Mouse (Mus musculus) stomach, embryonic 16.5 days (tissue): ENCODE results near the gene Vmn2r45. TPM values are rescaled to one million over a fixed set of nuclear protein-coding genes. Genes with fewer than 3 reads are reported as not detected.
"Not testable (repeated sequence)": the region's sequence is repeated elsewhere in the genome, so short reads cannot be mapped to it uniquely, and the experiment has no call there.

Experiments
- ATAC-seq: fragments of 200-750 bp; cut with Nextera tagmentation; 2 replicates; pipeline ENCODE4 v1.8.0; 2017; ENCODE audit warnings: moderate number of reproducible peaks, moderate TSS enrichment; ENCODE audit not compliant: insufficient read depth, low FRiP score
- H3K27ac ChIP-seq: fragments of 300-500 bp; sonication (generic); 2 replicates; pipeline ENCODE4 v1.5.1; 2014; ENCODE audit warnings: low read length
- H3K27me3 ChIP-seq: fragments of 300-500 bp; sonication (generic); 2 replicates; pipeline ENCODE4 v1.6.1; 2014; ENCODE audit warnings: low read length, control low read depth, mixed read lengths; ENCODE audit not compliant: control insufficient read depth, insufficient read depth
- H3K36me3 ChIP-seq: fragments of 300-500 bp; sonication (generic); 2 replicates; pipeline ENCODE4 v1.6.1; 2014; ENCODE audit warnings: low read length; ENCODE audit not compliant: control insufficient read depth, insufficient read depth
- H3K4me1 ChIP-seq: fragments of 300-500 bp; sonication (generic); 2 replicates; pipeline ENCODE4 v1.6.1; 2014; ENCODE audit warnings: low read length, control low read depth, mixed read lengths; ENCODE audit not compliant: control insufficient read depth, insufficient read depth
- H3K4me2 ChIP-seq: fragments of 300-500 bp; sonication (generic); 2 replicates; pipeline ENCODE4 v1.6.1; 2014; ENCODE audit warnings: low read depth, low read length, mixed read lengths
- H3K4me3 ChIP-seq: fragments of 300-500 bp; sonication (generic); replicated peaks from 2 replicates; pipeline ENCODE4 v1.5.1; 2014; ENCODE audit warnings: mild to moderate bottlenecking, low read length
- H3K9ac ChIP-seq: fragments of 300-500 bp; sonication (generic); 2 replicates; pipeline ENCODE4 v1.6.1; 2014; ENCODE audit warnings: low read length
- H3K9me3 ChIP-seq: fragments of 300-500 bp; sonication (generic); replicated peaks from 2 replicates; pipeline ENCODE4 v1.6.1; 2016; ENCODE audit warnings: low read length, control low read depth; ENCODE audit not compliant: control insufficient read depth
- WGBS: fragments of 180-500 bp; shearing (Covaris S2); extraction: QIAGEN DNeasy Blood & Tissue Kit; methylation state at CpG from one replicate; pipeline ENCODE4 v1.1.7; 2014; 5-methylcytosine and 5-hydroxymethylcytosine counted together
- polyA plus RNA-seq: library from polyadenylated mRNA; unstranded; fragments of >200 nt; fragmentation: Nextera tagmentation; extraction: Ambion mirVana; gene quantifications from 2 replicates; pipeline ENCODE4 v1.2.1, GENCODE M21; 2015

Gene Vmn2r45
- not detected in 2 replicates for polyA plus RNA-seq

DNA sequence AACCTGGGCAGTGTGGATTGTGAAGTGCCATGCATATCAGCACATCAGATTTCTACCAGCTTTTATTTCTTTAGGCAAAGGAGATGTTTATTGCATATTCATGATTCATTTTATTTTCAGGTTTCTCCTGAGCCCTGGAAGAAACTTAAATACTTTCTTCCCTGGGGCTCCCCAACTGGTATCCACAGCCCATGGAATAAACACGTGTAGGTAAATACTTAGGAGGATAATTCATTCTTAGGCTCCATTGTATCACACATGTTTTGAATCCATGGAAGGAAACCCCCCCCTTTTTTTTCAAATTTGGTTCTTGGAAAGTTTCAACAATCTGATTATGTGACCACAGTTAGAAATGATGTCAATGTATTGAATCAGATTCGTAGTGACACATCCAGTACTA lies at the start of gene Vmn2r45:
Gene Vmn2r45, minus strand, starts transcription at position 101 of the 400 bp plus-strand sequence.
- H3K9ac ChIP-seq, H3K36me3 ChIP-seq, H3K4me3 ChIP-seq, H3K4me1 ChIP-seq, H3K27ac ChIP-seq, H3K27me3 ChIP-seq, H3K4me2 ChIP-seq, ATAC-seq, H3K9me3 ChIP-seq: not testable (repeated sequence)
- WGBS = 59% methylated on average over 1 of the region's 2 CpGs

Other genes with a start within 250 kb of the Vmn2r45 start
- not detected in 2 replicates for gene Vmn2r43, start 228.5 kb downstream of the Vmn2r45 start, polyA plus RNA-seq
- gene Vmn2r44, start 105.7 kb downstream of the Vmn2r45 start, polyA plus RNA-seq = not detected in 2 replicates